Mouse (Mus musculus) ES-Bruce4 (cell line): ENCODE data around the gene Wnt6.

Experiments used
- CTCF ChIP-seq: IDR thresholded peaks from one replicate; pipeline ENCODE4 v1.8.1; 2011; ENCODE audit warnings: low read depth, low read length
- EP300 ChIP-seq: IDR thresholded peaks from 2 replicates; pipeline ENCODE4 v1.6.1; 2011; ENCODE audit warnings: low read depth, low read length; ENCODE audit not compliant: insufficient read depth
- POLR2A ChIP-seq: IDR thresholded peaks from one replicate; pipeline ENCODE4 v1.8.1; 2011; ENCODE audit warnings: low read length; ENCODE audit not compliant: insufficient read depth

- TF ChIP-seq CTCF (no peak), POLR2A (no peak), EP300 (no peak)
Measured at GRCm38 (mm10) chr1:74818509-74818908, 46.8 kb downstream of the Wnt6 start.
